Mouse (Mus musculus) intestine, embryonic 15.5 days (tissue): ENCODE measurements around the gene Ust. TPM values are rescaled to one million over a fixed set of nuclear protein-coding genes. Genes with fewer than 3 reads are reported as not detected.
"Not testable (repeated sequence)": the region's sequence is repeated elsewhere in the genome, so short reads cannot be mapped to it uniquely, and the experiment has no call there.

Source experiments
- ATAC-seq: fragments of 200-750 bp; cut with Nextera tagmentation; 2 replicates; pipeline ENCODE4 v1.8.0; 2017; ENCODE audit warnings: moderate TSS enrichment, moderate library complexity
- H3K27ac ChIP-seq: fragments of 300-500 bp; sonication (generic); 2 replicates; pipeline ENCODE4 v1.5.1; 2015; ENCODE audit warnings: mild to moderate bottlenecking, inconsistent platforms
- H3K27me3 ChIP-seq: fragments of 300-500 bp; sonication (generic); replicated peaks from 2 replicates; pipeline ENCODE4 v1.6.1; 2015; ENCODE audit warnings: inconsistent platforms
- H3K36me3 ChIP-seq: fragments of 300-500 bp; sonication (generic); 2 replicates; pipeline ENCODE4 v1.6.1; 2015; ENCODE audit warnings: inconsistent platforms
- H3K4me1 ChIP-seq: fragments of 300-500 bp; sonication (generic); replicated peaks from 2 replicates; pipeline ENCODE4 v1.6.1; 2015; ENCODE audit warnings: inconsistent platforms
- H3K4me2 ChIP-seq: fragments of 300-500 bp; sonication (generic); replicated peaks from 2 replicates; pipeline ENCODE4 v1.6.1; 2015; ENCODE audit warnings: mild to moderate bottlenecking, inconsistent platforms
- H3K4me3 ChIP-seq: fragments of 300-500 bp; sonication (generic); replicated peaks from 2 replicates; pipeline ENCODE4 v1.5.1; 2015; ENCODE audit warnings: inconsistent platforms
- H3K9ac ChIP-seq: fragments of 300-500 bp; sonication (generic); 2 replicates; pipeline ENCODE4 v1.6.1; 2015; ENCODE audit warnings: inconsistent platforms
- H3K9me3 ChIP-seq: fragments of 300-500 bp; sonication (generic); 2 replicates; pipeline ENCODE4 v1.6.1; 2016; ENCODE audit warnings: inconsistent platforms
- WGBS: fragments of 180-500 bp; shearing (Covaris S2); methylation state at CpG from one replicate; pipeline ENCODE4 v1.1.7; 2015; 5-methylcytosine and 5-hydroxymethylcytosine counted together
- polyA plus RNA-seq: library from polyadenylated mRNA; unstranded; fragments of >200 nt; fragmentation: Nextera tagmentation; extraction: Ambion mirVana; gene quantifications from 2 replicates; pipeline ENCODE4 v1.2.1, GENCODE M21; 2015

The Ust gene
- polyA plus RNA-seq = 4.4 and 4.7 TPM in 2 replicates

DNA sequence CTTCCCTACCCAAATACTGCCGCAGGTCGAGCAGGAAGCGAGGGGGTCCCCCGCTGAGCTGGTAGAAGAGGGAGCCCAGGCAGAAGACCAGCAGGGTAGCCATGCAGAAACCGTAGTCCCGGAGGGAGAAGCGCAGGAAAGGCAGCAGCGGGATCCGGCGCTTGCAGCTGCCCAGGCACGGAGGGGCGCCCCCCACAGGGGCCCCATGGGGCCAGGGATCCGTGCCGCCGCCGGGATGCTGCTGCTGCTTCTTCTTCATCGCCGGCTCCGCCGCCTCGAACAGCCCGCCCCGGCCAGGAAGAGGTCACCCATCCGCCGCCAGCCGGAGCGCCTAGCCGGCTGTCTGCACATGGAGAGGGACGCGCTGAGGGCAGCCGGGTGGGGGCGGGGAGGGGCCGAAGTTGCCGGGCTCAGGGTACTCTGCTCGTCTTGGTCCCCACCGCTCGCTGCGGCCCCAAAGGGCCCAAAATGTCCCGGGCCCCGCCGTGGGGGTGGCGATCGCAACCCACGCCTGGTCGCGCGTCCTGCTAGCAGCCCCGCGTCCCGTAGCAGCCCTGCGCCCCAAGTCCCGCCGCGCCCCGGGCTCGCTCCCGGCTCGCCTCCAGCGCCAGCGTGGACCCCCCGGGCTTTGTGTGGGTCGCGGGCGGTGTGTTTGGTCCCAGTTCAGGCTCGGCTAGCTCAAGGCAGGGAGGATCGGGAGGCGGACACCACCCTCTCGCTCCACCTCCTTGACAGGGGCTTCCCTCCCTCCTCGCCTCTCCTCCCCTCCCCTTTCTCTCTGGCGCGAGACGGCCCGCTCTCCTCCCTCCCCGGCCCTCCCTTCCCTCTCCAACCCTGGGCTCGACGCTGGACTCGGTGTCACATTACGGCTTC, at the start of gene Ust:
Gene Ust (minus strand): TSS at position 685 of the 873 bp plus-strand sequence.
- Histone ChIP-seq H3K27ac (peak within 1 kb of the TSS; percentile 83), H3K9me3 (no peaks in the 10 kb centered on the region), H3K4me2 (peak within 1 kb of the TSS; percentile 93), H3K27me3 (peaks cover 18% of the 10 kb centered on the region), H3K4me3 (peak within 1 kb of the TSS; percentile 80), H3K4me1 (peaks cover 12% of the 10 kb centered on the region; the same call in 1 of the 2 replicates), H3K9ac (peak within 1 kb of the TSS; percentile 72), H3K36me3 (no peaks in the 10 kb centered on the region)
- ATAC-seq = peak; percentile 95
- WGBS = under 1% methylated on average over 77 of the region's 78 CpGs

DNA sequence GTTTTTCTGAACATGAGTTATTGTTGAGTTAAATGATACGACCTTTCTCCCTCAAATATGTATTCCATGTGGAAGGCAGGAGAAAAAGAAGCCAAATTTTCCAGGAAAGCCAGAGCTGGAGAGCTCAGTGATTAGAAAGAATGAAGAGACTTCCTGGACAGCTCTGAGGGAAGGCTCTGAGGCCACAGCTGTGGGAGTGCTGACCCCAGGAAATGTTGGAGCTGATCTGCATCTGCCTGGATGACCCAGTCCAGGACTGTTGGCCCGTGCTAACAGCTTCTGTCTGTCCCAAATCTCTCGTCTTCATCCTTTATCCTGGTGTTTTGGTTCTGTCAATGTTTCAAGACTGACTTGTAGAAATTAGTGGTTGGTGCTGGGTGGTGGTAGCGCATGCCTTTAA, 42.7 kb upstream of the Ust start:
- H3K36me3 ChIP-seq = no peaks in the 10 kb centered on the region
- 76% methylated on average over 4 of the region's 4 CpGs for WGBS
- H3K27ac ChIP-seq = no peak overlapping the region
- no peak overlapping the region for H3K4me3 ChIP-seq
- H3K4me2 ChIP-seq = no peak overlapping the region
- no peaks in the 10 kb centered on the region for H3K9me3 ChIP-seq
- no peaks in the 10 kb centered on the region for H3K27me3 ChIP-seq
- ATAC-seq = no peak
- no peak overlapping the region for H3K9ac ChIP-seq
- no peaks in the 10 kb centered on the region for H3K4me1 ChIP-seq

DNA sequence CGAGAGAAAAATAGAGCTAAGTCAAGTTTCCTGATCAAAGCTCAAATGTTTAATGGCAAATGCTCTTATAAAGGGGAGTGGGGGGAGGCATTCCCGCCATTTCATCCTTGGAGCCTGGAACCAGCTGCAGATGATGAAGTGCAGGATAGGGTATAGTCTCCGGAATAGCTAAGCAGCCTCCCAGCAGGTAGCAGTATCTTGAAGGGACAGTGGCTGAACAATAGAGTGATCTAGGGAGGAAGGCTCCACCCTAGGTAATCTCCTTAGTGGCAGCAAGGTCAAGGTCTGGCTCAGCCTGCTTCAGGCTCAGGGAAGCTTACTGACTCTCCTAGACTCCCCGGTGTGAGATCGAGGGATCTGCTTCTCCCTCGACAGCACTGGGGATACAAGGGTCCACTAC, 40.9 kb upstream of the Ust start:
- not testable (repeated sequence) for H3K4me1 ChIP-seq, H3K27me3 ChIP-seq, H3K9me3 ChIP-seq, H3K9ac ChIP-seq, ATAC-seq, H3K27ac ChIP-seq, H3K4me2 ChIP-seq, H3K4me3 ChIP-seq, H3K36me3 ChIP-seq
- 68% methylated on average over 6 of the region's 6 CpGs for WGBS

DNA sequence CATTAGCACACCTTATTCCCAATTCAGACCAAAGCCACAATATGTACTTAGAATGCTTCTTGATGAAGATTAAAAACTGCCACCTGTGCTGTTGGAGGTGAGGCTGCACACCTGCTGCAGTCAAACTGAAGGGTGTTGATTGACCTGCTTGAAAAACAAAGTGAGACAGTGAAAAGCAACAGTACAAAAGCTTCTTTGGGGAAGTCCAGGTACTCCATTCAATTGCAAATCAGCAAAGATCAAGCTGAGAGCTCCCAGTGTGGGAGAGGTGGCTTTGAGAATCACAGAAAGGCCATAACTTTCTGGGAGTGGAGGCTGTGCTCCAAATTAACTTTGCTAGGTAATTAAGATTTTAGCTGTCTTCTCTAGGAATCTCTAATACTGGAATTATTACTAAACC, 33.6 kb upstream of the Ust start:
- H3K9me3 ChIP-seq, H3K9ac ChIP-seq, H3K4me1 ChIP-seq, ATAC-seq, H3K4me3 ChIP-seq, H3K27me3 ChIP-seq, H3K27ac ChIP-seq, H3K36me3 ChIP-seq, H3K4me2 ChIP-seq: not testable (repeated sequence)

GRCm38 (mm10) chr10:8551601-8552000, 33.0 kb upstream of the Ust start:
- H3K9me3 ChIP-seq, H3K27me3 ChIP-seq, H3K9ac ChIP-seq, H3K4me1 ChIP-seq, ATAC-seq, H3K4me3 ChIP-seq, H3K27ac ChIP-seq, H3K36me3 ChIP-seq, H3K4me2 ChIP-seq: not testable (repeated sequence)
- 91% methylated on average over 4 of the region's 4 CpGs for WGBS

DNA sequence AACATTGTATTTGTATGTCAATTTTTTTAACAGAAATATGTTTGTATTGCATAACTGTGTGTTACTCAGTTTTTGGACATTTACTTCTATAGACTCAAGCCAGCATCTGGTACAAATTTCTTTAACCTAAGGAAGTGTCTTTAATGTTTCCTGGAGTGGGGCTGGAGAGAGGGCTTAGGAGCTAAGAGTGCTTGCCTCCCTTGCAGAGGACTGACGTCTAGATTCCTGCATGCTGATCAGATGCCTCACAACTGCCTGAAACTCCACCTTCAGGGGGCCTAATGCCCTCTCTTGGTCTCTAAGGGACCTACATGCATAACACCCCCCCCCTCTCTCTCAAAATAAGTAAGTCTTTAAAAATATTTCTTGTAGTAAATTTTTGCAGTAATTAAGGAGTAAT, 22.9 kb upstream of the Ust start:
- Histone ChIP-seq H3K9me3 (no peaks in the 10 kb centered on the region), H3K9ac (no peak overlapping the region), H3K4me1 (no peaks in the 10 kb centered on the region), H3K36me3 (no peaks in the 10 kb centered on the region), H3K4me3 (no peak overlapping the region), H3K27me3 (no peaks in the 10 kb centered on the region), H3K4me2 (no peak overlapping the region), H3K27ac (no peak overlapping the region)
- 27% methylated on average over 1 of the region's 1 CpGs for WGBS
- no peak for ATAC-seq

DNA sequence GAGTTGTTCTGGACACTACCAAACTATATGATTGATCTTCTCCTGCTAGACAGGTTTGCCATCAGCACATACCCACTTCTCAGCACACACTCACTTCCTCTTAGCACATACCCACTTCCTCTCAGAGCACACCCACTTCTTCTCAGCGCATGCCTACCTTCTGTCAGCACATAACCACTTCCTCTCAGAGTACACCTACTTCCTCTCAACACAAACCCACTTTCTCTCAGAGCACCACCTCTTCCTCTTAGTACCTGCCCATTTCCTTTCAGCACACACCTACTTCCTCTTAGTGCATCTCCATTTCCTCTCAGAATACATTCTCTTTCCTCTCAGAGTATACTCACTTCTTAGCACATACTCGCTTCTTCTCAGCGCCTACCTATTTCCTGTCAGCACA, 16.8 kb upstream of the Ust start:
- Histone ChIP-seq H3K9ac (no peak overlapping the region), H3K36me3 (no peaks in the 10 kb centered on the region), H3K9me3 (no peaks in the 10 kb centered on the region), H3K4me2 (no peak overlapping the region), H3K4me1 (no peaks in the 10 kb centered on the region), H3K27me3 (no peaks in the 10 kb centered on the region), H3K27ac (no peak overlapping the region), H3K4me3 (no peak overlapping the region)
- no peak for ATAC-seq
- 86% methylated on average over 3 of the region's 3 CpGs for WGBS

DNA sequence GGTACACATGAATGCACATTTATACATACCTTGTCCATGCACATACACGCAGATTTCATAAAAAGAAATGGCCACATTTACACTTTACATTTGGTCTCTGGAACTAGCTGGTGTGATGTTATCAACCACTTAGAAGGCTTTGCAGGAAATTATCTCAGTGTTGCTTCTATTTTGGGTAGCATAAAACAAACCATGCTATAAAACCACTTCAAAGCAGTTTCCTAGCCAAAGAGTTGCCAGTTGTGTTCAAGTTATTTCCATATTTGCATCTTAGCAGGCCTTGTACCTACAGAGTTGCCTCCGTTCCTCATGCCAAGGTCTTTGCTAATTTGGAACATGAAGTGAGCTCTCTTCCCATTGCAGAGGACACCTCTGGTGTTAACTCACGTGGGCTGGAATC, 13.0 kb upstream of the Ust start:
- no peaks in the 10 kb centered on the region for H3K9me3 ChIP-seq
- H3K4me2 ChIP-seq = no peak overlapping the region
- H3K9ac ChIP-seq = no peak overlapping the region
- no peak overlapping the region for H3K4me3 ChIP-seq
- H3K36me3 ChIP-seq = no peaks in the 10 kb centered on the region
- ATAC-seq = no peak
- WGBS = 88% methylated on average over 3 of the region's 3 CpGs
- H3K27ac ChIP-seq = no peak overlapping the region
- no peaks in the 10 kb centered on the region for H3K4me1 ChIP-seq
- H3K27me3 ChIP-seq = no peaks in the 10 kb centered on the region

DNA sequence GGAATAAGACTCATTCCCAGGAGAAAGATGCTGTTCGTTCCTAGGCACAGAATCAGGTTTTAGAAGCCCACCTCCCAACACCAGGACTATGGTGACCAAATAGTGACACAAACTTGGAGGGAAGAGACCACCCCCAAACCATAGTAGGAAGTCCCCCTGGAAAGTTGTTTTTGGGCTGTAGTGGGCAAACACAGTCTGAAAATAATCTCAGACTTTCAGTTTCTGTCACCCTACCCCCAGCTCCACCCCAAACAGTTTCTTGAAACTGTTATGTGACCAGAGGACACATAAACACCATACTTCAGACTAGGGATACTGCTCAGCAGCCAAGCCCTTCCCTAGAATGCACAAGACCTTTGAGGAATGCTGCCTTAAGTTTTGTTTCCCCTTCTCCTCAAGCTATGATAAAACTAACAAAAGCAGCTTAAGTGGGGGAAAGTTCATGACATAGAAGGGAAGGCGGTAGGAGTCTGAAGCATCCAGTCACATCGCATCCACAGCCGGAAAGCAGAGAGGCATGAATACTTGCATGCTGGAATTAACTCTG, 12.0 kb upstream of the Ust start:
- no peaks in the 10 kb centered on the region for H3K4me1 ChIP-seq
- H3K4me2 ChIP-seq = no peak overlapping the region
- ATAC-seq = no peak
- no peaks in the 10 kb centered on the region for H3K9me3 ChIP-seq
- H3K27ac ChIP-seq = no peak overlapping the region
- no peaks in the 10 kb centered on the region for H3K36me3 ChIP-seq
- no peak overlapping the region for H3K9ac ChIP-seq
- no peak overlapping the region for H3K4me3 ChIP-seq
- WGBS = 64% methylated on average over 4 of the region's 4 CpGs
- no peaks in the 10 kb centered on the region for H3K27me3 ChIP-seq

DNA sequence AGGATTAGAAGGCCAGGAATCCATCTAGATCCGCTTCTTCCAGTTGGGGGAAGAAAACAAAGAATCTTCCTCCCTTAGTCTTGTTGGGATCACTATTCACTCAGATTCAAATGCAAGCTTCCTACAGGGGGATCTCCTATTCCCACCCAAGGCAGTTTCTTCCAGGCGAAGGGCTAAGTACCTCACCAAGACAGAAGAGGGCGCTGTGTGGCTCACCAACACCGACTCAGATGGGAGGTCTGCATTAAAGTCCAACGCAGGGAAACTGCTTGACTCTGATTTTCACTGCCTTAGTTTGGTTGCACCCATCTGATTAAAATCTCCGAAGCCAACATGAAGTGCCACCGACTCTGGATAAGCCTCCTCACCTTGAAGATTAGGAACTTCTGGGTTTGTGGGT, 10.5 kb upstream of the Ust start:
- Histone ChIP-seq H3K9ac (no peak overlapping the region), H3K27me3 (no peaks in the 10 kb centered on the region), H3K36me3 (no peaks in the 10 kb centered on the region), H3K9me3 (no peaks in the 10 kb centered on the region), H3K4me3 (no peak overlapping the region), H3K4me1 (no peaks in the 10 kb centered on the region), H3K27ac (no peak overlapping the region), H3K4me2 (no peak overlapping the region)
- ATAC-seq = no peak
- 40% methylated on average over 7 of the region's 7 CpGs for WGBS

DNA sequence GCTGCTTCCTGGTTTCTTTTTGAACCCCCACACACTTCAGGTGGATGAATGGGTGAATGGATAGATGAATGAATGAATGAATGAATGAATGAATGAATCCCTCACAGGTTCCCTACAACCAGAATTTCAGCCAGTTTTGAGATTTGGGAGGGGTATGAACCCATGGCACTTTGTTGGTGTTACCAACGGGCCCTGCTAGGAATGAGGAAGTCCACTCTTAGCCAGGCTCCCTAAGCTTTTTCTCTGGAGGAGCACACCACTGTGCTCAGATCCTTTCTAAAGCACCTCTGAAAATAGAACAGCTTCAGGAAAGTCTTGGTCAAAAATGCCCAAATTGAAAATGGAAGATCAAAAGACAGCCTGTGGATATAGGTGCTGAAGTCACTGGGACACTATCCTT, 6.7 kb upstream of the Ust start:
- WGBS = 63% methylated on average over 1 of the region's 1 CpGs
- no peaks in the 10 kb centered on the region for H3K36me3 ChIP-seq
- no peak for ATAC-seq

DNA sequence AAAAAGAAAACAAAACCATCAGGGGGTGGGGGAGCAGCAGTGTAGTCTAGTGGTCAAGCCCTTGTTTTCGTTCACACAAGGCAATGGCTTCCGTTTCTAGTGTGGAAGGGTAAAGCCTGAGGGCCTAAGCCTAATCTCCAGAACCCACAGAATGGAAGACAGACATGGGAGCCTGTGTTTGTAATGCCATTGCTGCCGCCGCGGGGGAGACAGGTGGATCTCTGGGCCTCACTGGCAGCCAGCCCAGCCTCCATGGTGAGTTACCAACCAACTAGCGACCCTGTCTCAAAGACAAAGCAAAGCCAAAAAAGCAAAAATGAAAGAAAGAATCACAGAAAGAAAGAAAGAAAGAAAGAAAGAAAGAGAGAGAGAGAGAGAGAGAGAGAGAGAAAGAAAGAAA, 2.9 kb upstream of the Ust start:
- no peak overlapping the region for H3K4me3 ChIP-seq
- no peak overlapping the region for H3K4me2 ChIP-seq
- no peaks in the 10 kb centered on the region for H3K36me3 ChIP-seq
- no peak overlapping the region for H3K27ac ChIP-seq
- no peak overlapping the region for H3K9ac ChIP-seq
- 76% methylated on average over 6 of the region's 6 CpGs for WGBS
- peaks cover 12% of the 10 kb centered on the region; the same call in 1 of the 2 replicates for H3K4me1 ChIP-seq
- no peaks in the 10 kb centered on the region for H3K9me3 ChIP-seq
- H3K27me3 ChIP-seq = peaks cover 16% of the 10 kb centered on the region
- no peak for ATAC-seq

More for the DNA sequence above, 6.7 kb upstream of the Ust start:
- H3K9ac ChIP-seq = no peak overlapping the region
- no peak overlapping the region for H3K4me3 ChIP-seq
- H3K4me2 ChIP-seq = no peak overlapping the region
- H3K27ac ChIP-seq = no peak overlapping the region
- no peaks in the 10 kb centered on the region for H3K9me3 ChIP-seq
- H3K27me3 ChIP-seq = no peaks in the 10 kb centered on the region
- H3K4me1 ChIP-seq = no peaks in the 10 kb centered on the region
